Mouse (Mus musculus) spleen, adult 2 months (tissue): ENCODE data around the gene 2410137M14Rik.

Experiments
- CTCF ChIP-seq: fragments of 200-500 bp; IDR thresholded peaks from 2 replicates; pipeline ENCODE4 v1.5.1; 2011; ENCODE audit warnings: mild to moderate bottlenecking, inconsistent platforms; ENCODE audit not compliant: insufficient read depth, insufficient read length, insufficient replicate concordance; ENCODE audit errors: extremely low read depth
- POLR2A ChIP-seq: fragments of 200-500 bp; IDR thresholded peaks from 2 replicates; pipeline ENCODE4 v1.6.1; 2011; ENCODE audit warnings: low read depth, low read length, inconsistent platforms

GRCm38 (mm10) chr17:37029162-37029561 lies 48.1 kb upstream of the 2410137M14Rik start:
- TF ChIP-seq POLR2A (no peak), CTCF (no peak)
